Mouse (Mus musculus): ENCODE results near the gene Tbc1d24.

Tbc1d24 gene

DNA sequence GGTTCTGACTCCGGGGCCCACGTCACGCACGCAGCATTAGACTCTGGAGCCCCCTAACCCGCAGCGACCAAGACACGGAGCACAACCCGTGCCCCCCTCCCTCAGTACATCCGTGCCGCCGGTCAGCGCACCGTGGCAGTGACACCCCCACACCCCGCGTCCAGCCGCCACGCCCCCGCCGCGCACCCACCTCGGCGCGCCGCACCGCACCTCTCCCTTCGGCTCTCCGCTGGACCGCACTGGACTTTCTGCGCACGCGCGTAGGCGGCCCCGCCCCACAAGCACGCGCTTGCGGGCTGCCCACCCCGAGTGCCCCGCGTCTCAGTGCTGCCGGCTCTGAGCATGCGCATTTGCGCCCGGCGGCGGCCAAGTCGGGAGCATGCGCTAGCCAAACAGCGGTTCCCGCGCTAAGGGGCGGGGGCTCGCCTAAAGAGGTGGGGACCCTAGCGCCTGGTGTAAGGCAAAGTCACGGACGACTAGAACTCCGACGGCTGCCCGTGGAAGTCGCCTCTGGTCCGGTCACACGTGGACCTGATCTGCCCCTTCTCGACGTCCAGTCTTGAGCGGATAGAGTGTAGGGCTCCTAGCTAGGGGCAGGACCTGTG lies at the start of gene Tbc1d24:
Tbc1d24 (minus strand) TSS at position 279 of the 605 bp plus-strand sequence.
- peak; percentile 83 for DNase-seq (ENCODE audit: low read depth, low spot score)

DNA sequence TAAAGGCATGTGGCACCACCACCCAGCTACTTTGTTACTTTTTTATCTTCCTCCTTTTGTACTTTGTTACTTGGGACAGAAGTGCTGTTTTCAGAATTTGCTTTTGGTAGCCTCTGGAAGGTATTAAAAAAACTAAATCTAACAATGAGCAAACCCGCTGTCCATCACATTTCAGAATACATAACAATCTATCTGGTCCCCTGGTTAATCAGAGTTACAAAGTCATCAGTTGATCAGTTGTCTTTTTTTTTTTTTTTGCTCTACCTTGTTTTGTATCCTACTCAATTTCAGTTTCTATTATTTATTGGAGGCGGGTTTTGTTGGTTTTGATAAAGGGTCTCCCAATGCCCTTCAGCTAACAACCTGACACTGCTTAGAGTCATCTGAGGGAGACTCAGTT lies 47.0 kb upstream of the Tbc1d24 start:
- DNase-seq (ENCODE audit: low read depth, low spot score) = no peak

DNA sequence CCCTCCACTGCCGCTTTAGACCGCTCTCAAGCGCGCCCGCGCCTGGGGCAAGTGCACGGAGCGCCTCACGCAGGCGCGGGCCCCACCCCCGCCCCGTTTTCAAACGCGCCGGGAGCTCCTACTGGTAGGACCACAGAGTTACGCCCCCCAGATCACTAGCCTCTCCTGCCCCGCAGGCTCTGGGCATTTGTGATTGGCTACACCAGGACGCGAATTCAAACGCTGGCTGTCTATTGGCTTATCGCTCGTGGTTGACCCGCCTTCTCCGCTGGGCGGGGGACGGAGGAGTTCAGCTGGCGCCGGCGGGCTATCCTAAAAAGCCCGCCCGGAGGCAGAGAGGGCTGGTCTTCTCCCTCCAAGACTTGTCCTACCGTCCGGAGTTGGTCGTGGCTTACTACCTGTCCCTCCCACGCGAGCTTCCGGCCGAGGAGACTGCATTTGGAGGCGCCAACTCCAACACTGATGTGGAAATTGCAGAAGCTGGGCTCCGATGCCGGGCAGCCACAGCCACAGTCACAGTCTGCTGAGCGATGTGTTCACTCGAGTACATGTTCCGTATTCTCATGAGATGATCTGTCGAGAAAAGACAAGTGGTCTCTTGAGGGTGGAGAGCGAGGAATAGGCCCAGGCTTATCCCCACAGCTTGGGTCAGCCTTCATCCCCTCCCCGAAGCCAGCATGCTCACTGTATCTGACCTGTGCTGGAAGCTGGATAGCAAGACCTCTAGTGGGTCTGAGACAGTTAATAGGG lies 46.1 kb upstream of the Tbc1d24 start, which contains the start of gene Ccnf:
Ccnf (minus strand) TSS at position 165 of the 750 bp plus-strand sequence.
- peak; percentile 96 for DNase-seq (ENCODE audit: low read depth, low spot score)

DNA sequence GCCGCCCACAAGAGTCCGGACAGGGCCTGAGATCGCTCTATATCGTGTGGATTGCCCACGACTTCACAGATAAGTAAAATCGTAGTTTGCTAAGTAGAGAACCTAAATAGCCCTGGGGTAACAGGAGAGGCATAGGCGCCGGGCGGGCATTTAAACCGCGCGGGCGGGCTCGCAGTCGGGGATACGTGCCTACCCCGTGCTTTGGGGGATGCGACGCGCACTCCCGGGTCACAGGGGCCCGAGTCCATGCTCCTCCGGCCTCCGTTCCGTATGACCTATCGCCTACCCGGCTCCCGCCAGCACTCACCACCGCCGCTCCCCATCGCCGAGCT lies 45.6 kb upstream of the Tbc1d24 start:
- DNase-seq (ENCODE audit: low read depth, low spot score) = no peak

DNA sequence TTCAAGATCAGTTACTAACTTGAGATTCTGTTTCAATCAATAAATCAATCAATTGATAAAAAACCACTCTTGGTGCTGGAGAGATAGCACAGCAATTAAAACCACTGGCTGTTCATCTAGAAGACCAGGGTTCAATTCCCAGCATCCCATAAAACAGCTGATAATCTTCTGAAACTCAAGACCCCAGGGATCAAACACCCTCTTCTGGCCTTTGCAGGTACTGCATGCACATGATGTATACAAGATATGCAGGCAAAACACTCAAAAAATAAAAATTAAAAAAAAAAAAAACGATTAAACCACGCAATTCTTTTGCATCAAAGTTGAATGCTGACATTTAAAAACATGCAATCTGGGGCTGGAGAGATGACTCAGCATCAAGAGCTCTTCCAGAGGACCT lies 43.3 kb upstream of the Tbc1d24 start:
- DNase-seq (ENCODE audit: low read depth, low spot score) = no peak

DNA sequence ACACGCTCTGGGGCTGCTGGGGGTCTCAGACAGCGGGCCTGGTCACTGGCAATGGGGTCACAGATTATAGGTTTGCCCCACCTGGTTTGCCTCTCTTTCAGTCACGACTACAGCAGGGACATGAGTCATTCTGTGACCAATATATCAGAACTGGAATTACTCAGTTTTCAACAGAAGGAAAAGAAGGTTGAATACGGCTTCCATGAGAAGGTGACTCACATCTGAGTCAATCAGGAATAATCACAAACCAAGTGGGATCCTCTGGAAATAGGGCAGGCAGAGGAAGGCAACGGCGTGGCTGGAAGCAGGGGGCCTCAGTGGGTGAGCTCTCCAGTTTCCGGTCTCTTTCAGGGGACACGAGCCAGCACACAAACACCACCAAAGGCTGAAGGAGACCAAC lies 38.7 kb upstream of the Tbc1d24 start:
- DNase-seq (ENCODE audit: low read depth, low spot score) = no peak

DNA sequence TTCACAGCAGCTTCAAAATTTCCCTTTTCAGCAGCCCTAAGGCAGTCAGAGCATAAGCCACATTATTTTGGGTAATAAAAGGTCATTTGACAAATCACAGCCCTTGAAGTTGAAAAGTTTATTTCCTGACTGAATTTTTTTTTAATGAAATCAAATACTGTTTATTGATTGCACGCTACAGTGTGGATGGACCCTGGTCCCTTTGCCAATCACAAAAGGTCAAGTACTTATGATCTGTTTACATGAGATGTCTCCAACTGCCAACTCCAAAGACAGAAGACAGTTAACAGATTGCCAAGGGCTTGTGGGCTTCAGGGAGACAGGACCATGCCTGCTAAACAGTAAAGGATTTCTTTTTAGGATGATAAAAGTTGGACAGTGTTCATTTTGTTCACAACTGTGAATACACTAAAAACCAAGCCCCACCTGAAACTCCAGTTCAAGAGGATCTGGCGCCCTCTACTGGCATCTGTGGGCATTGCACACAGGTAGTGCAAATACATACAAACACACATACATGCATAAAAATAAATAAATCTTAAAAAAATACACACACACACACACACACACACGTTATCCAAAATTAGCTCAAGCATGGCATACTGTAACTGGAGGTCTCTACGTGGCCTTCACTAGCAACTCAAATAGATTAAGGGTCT lies 38.1 kb upstream of the Tbc1d24 start:
- DNase-seq (ENCODE audit: low read depth, low spot score) = no peak

DNA sequence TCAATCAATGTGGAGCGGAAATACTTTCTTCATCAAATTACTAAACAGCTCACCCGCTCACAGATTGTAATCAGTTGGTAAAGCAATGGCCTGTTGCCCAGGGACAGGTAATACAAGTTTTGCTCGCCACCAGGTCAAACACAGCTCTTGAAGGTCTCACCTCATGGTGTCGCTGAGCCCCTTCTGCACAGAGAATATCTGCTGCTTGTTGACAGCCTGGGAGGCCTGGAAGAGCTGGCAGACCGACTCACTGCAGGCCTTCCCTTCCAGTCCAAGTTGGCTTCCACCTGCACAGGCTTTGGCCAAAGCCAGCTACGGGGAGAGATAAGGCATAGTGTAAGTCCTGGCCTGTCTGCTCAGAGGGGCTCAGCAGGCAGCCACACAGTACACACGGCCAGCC lies 31.6 kb upstream of the Tbc1d24 start:
- no peak for DNase-seq (ENCODE audit: low read depth, low spot score)

DNA sequence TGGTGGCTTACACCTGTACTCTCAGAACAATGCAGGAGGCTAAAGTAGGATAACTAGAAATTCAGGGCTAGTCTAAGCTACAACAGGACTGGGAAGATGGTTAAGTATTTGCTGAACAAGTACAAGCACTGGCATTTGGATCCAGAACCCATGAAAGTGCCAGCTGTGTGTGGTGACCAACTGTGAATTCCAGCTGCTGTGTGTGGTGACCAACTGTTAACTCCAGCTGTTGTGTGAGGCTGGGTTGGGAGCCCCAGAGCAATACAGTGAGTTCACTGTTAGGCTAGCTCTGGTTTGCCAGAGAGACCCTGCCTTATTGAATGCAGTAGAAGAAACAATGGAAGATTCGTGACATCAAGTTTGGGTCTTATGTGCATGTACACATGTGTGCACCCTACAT lies 31.1 kb upstream of the Tbc1d24 start:
- no peak for DNase-seq (ENCODE audit: low read depth, low spot score)

DNA sequence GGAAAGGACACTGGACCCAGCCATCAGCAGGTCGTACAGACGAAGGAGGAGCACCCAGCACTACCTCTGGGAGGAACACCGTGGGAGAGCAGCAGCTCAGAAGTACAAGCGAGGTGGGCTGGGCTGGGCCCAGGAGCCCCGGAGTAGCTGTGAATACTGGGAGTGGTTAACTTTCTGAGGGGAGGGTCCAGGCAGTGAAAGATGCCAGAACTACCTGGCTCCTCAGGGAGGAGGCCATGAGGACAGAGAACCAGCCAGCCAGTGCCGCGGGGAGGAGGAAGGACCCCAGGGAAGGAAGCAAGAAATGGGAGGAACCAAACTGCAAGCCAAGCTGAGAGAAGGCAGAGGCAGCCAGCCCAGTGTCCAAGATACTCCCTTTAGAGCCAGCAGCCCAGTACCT lies 22.6 kb upstream of the Tbc1d24 start:
- no peak for DNase-seq (ENCODE audit: low read depth, low spot score)

DNA sequence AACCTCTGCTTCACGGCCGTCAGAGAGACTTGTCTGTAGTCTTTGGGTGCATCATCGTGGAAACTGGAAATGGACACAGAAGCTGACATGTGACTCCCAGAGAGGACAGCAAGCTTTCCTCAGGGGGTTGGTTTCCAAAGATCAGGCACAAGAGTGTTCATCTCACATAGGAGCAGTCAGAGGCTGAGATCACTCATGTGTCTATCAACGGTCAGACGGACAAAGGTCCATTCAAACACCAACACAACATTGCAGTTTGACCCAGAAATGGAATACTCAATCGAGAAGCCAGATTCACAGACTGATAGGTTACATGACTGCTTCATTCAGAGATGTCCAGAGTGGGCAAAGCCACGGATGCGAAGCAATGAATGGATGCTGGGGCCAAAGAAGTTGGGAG lies 21.4 kb upstream of the Tbc1d24 start:
- no peak for DNase-seq (ENCODE audit: low read depth, low spot score)

DNA sequence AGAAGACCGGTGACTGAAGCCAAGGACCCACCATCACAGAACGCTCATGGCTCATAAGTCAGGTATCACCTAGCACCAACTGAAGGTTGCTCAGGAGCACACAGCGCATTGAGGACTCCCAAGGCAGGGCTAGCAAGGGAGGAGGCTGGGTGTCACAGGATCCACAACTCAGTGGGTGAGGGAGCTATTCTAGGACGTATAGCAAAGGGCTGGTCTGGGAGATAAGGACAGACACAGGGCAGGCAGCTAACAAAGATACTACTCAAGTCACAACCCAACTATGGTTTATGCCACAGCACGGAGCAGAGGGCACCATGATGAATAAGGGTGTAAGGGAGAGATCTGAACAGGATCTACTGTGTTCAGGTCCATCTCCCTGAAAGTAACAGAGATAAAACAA lies 20.5 kb upstream of the Tbc1d24 start:
- no peak for DNase-seq (ENCODE audit: low read depth, low spot score)

DNA sequence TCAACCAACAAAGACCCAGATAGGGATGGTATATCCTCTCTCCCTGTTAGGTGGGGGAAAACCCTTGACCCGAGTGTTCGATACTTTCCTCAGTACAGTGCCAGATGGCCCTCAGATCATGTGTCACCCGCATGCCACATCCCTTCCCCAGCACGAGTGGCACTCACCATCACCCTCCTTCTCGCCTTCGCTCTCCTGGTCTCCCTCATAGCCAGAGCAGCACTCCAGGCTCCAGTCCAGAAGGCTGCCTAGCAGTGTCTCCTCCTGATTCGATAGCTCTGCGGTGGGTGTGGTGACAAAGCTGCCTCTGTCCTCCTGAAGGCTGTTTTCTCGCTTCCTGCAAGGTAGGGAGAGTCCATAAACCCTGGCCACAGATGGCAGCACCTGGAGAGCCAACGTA lies 19.4 kb upstream of the Tbc1d24 start:
- DNase-seq (ENCODE audit: low read depth, low spot score) = no peak

DNA sequence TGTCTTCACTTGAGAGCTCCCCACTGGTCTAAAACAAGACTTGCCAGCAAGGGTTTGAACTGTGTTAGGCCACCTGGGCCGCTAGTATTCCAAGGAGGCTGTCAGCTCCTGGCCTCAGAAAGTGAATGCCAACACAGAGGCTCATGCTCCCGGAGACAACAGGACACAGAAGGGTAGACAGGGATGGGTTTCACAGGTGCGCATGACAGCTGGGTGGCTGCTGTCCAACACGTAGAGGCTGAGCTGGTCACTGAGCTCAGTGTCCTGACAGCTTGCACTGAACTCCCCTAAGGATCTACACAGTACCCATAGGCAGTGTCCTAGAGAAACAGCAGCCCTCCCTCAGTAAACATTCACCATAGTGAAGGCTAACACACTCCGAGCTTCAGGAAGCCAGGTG lies 18.2 kb upstream of the Tbc1d24 start:
- DNase-seq (ENCODE audit: low read depth, low spot score) = no peak

DNA sequence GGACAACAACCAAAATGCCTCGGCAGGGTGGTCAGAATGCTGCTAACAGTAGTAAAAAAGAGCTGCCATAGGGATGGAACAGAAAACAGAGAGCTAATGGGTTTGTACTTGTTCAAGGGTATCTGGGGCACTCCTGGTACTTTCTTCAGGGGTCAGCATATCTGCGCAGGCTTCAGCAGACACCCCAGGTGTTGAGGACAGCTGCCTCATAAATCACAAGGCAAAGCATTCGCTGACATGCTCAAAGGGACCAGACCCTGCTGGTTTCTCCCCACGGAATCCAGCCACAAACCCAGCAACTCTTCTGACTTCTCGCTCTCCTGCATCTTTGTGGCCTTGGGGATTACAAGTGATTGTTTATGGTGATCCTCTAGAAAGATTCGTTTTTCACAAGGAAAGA lies 17.3 kb upstream of the Tbc1d24 start:
- DNase-seq (ENCODE audit: low read depth, low spot score) = no peak

DNA sequence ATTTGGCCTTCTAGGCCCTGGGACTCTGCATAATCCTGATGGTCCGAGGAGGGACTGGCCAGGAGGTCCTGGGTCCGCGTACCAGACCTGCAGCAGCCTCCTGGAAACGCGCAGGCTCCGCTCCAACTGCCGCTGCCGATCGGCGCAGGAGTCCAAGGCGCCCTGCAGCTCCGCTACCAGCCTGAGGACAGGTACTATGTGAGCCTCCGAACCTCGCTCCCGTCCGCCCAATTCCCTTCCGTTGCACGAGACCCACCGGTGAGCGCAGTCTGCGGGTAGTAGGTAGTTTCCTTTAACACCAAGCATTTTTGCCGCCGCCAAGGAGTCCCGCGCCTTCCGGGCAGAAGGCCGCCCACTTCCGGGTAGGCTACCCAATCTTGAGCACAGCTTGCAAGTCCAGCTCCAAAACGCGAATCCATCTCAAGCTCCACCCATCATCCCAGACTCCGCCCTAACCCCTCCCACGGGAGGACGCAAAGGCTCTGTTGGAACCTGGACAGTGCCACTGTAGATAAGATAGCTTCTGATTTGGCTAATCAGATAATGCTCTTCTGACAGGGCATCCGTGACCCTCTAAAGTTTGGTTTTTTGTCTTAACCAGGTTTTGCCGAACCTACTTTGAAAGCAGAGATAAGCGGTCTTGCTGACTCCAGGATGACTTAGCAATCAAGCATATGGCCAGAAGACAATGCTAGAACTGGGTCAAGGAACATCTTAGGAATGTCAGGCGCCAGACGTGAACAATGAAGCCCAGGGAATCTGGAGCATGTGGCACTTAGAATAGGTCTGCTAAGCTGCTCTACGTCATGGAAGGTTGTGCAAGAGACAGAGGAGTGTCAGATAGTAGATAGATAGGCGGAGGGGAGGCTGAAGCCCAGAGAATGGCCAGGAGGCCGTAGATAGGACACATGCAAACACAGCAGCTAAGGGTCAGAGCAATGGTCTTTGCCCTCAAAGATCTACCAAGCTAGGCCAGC lies 15.4 kb upstream of the Tbc1d24 start, which contains the start of gene Tedc2:
Tedc2 (minus strand) TSS at position 417 of the 977 bp plus-strand sequence.
- DNase-seq (ENCODE audit: low read depth, low spot score) = peak; percentile 90

DNA sequence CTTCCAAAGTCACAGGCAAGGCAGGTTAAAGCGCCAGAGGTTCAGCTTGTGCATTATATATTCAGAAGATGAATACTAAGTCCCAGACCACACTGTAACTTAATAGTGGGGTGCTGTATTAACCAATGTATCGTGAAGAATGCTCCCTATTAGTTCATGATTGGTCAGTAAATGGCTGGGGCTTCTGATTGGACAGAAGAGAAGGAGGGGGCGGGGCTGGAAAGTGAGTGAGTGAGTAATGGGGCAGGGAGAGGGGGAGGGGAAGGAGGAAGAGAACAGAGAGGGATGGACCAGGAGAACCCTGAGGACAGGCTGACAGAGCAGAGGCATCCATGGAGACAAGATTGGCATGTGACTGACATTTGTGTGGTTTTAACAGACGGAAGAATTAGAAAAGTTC lies 11.5 kb upstream of the Tbc1d24 start:
- DNase-seq (ENCODE audit: low read depth, low spot score) = no peak

DNA sequence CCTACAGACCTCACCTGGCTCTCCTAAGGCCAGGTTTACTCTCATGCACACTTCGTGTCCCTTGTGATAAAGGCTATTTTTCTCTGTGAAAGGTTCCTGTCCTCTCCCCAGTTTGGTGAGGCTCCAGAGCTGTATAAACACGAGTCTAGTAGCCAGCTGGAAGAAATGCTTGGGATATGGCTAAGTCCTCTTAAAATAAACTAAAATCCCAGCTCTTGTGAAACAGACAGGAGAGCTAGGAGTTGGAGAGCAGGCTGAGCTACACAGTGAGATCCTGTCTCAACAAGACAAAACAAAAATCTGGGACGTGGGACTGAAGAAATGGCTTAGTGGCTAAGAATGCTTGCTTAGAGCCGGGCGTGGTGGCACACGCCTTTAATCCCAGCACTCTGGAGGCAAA lies 7.8 kb upstream of the Tbc1d24 start:
- DNase-seq (ENCODE audit: low read depth, low spot score) = no peak

DNA sequence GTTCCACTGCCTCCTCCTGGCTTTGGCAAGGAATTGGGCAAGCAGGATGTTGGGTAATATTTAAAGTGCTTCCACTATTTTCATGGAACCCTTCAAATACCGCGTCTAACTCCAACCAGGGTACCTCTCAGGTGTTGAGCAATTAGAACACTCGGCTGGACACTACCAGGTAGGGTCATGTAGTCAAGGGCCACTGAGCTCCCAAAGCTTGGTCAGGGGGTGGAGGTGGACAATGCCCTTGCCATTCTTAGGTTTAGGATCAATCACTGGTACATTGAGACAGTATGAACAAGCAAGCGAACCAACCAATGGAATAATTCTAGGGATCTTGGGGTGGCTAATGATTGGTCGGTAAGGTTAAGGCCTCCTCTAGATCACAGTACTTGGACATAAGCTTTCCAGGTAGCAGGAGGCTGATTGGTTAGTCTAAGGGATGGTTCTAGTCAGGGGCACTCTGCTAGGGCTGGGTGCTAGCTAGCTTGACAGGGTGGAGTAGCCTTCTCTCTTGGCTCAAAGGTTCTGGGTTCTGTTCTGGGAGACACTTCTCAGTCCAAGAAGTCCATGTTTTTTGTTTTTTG lies 7.2 kb upstream of the Tbc1d24 start:
- no peak for DNase-seq (ENCODE audit: low read depth, low spot score)

DNA sequence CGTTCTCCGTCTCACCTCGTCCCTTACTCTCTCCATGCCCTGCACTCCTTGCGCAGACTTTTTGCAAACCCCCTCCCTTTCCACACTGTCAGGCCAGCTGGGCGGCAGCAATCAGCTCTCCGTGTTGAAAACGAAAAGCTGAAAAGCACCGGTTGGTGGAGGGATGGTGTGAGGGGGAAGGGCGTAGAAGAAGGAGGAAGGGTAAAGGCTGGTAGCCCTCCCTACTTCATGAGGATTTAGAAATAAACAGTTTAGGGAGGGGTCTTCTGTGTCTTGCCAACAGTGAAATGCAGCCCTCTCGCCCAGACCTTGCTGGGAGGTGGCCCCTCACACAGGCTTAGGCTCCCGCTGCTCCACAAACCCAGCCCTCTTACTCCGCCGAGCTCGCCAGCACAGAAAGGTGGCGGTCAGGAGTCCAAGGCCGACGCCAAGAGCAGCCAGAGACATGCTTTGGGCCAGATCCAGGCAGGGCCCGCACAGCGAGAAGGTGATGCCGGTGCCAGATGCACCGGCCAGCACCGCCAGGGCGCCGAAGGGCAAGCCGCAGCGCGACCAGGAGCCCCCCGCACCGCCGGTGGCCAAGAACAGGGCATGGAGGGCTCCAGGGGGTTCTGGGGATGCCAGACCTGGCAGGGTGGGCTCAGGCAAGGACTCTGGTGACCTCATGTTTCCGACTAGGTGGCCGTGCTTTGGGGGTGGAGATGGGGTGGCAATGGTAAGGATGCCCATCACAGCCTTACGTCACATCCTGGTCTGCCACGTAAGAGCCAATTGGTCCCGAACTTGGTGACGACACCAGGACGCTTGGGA lies 6.5 kb upstream of the Tbc1d24 start:
- DNase-seq (ENCODE audit: low read depth, low spot score) = no peak

DNA sequence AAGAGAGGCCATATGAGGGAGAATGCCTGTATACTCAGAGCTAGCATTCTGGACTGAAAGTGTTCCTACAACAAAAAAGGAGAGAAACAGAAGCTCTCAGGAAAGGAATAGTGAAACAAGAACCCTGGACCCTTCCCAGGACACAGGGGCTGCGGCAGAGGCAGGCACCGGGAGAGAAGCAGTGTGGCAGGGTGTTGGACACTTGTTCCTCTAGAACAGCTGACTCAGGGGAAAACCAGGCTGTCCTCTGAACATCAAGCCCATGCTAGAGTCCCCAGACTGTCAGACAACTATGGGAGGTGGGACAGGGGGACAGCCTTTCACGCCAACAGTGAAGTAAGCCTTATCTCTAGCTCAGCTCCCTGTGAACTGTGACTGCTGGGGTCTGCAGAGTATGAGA lies 5.2 kb upstream of the Tbc1d24 start:
- DNase-seq (ENCODE audit: low read depth, low spot score) = no peak
